Mouse (Mus musculus) liver, postnatal 0 days (tissue): Measurements from ENCODE around the gene Zfand2b.

ENCODE experiments used
- CTCF ChIP-seq: sonication (generic); IDR thresholded peaks from 2 replicates; pipeline ENCODE4 v1.5.1; 2016; ENCODE audit warnings: antibody characterized with exemption, low read depth
- EP300 ChIP-seq: IDR thresholded peaks from 2 replicates; pipeline ENCODE4 v1.6.1; 2016; ENCODE audit warnings: antibody characterized with exemption, low read depth, mild to moderate bottlenecking

DNA sequence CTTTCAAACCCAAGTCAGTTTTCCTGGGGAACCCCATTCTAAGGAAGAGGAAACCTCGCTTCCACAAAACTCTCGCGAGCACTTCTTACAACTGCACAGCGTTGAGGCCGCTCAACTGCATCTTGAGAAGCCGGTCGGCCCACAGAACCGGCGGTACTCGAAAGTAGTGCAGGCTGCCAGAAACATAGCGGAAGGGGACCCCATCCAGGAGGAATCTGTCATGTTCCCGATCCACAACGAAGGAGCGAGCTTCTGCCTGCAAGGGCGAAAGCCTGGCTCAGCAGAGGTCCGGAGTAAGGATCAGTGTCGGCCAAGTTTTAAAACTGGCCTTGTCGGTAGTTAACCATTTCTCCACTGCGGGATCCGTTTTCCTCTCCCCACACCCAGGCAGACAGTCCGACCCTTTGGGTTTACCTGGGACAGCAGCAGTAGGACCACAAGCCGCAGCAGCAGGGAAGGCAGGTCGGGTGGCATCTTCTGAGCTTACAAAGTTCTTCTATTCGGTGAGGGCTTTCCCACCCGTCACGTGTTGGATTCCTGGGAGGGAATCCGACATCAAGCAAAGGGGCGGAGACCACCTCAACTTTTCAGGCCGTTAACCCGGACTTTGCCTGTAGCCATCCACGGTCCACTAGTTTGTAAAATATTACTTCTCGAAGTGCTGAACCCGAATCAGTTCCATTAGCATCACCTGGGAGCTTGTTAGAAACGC lies 40.7 kb downstream of the Zfand2b start:
- TF ChIP-seq CTCF (no peak), EP300 (no peak)
